Mouse (Mus musculus) skeletal muscle tissue, adult 2 months (tissue): ENCODE measurements around the gene Gmnc.

Source experiments
- DNase-seq: peaks from one replicate; pipeline ENCODE4 v3.0.0-alpha.2; 2012; ENCODE audit warnings: low read depth, low spot score

Gene Gmnc

GRCm38 (mm10) chr16:26991477-26992300 lies at the start of gene Gmnc:
TSS of gene Gmnc (minus strand) at chr16:26991652.
- DNase-seq = no peak

- no peak for DNase-seq
Measured at GRCm38 (mm10) chr16:27027281-27027680, 35.8 kb upstream of the Gmnc start.

- no peak for DNase-seq
Measured at GRCm38 (mm10) chr16:27026226-27026625, 34.8 kb upstream of the Gmnc start.

- DNase-seq = no peak
Measured at GRCm38 (mm10) chr16:27022746-27023145, 31.3 kb upstream of the Gmnc start.

- DNase-seq = no peak
Measured at GRCm38 (mm10) chr16:27017309-27017708, 25.9 kb upstream of the Gmnc start.

GRCm38 (mm10) chr16:27002714-27003113 lies 11.3 kb upstream of the Gmnc start:
- no peak for DNase-seq

GRCm38 (mm10) chr16:26999563-26999962 lies 8.1 kb upstream of the Gmnc start:
- no peak for DNase-seq

- no peak for DNase-seq
Measured at GRCm38 (mm10) chr16:26989415-26990315, 1.8 kb downstream of the Gmnc start.

GRCm38 (mm10) chr16:26988188-26988587 lies 3.3 kb downstream of the Gmnc start:
- DNase-seq = no peak

- DNase-seq = no peak
Measured at GRCm38 (mm10) chr16:26985796-26986195, 5.7 kb downstream of the Gmnc start.

- no peak for DNase-seq
Measured at GRCm38 (mm10) chr16:26982112-26982511, 9.3 kb downstream of the Gmnc start.

- DNase-seq = no peak
Measured at GRCm38 (mm10) chr16:26967967-26968366, 23.5 kb downstream of the Gmnc start.

- DNase-seq = no peak
Measured at GRCm38 (mm10) chr16:26966830-26967229, 24.6 kb downstream of the Gmnc start.

- DNase-seq = no peak
Measured at GRCm38 (mm10) chr16:26961971-26962370, 29.5 kb downstream of the Gmnc start.

GRCm38 (mm10) chr16:26951601-26952000 lies 39.9 kb downstream of the Gmnc start:
- no peak for DNase-seq

GRCm38 (mm10) chr16:26950209-26950608 lies 41.2 kb downstream of the Gmnc start:
- no peak for DNase-seq

GRCm38 (mm10) chr16:26903968-26904367 lies 87.5 kb downstream of the Gmnc start:
- no peak for DNase-seq

GRCm38 (mm10) chr16:26901471-26901870 lies 90.0 kb downstream of the Gmnc start:
- DNase-seq = no peak

GRCm38 (mm10) chr16:26886337-26886736 lies 105.1 kb downstream of the Gmnc start:
- no peak for DNase-seq

- DNase-seq = no peak
Measured at GRCm38 (mm10) chr16:26876885-26877284, 114.6 kb downstream of the Gmnc start.
